Mouse (Mus musculus): ENCODE data around the gene Porcn. TPM values are rescaled to one million over a fixed set of nuclear protein-coding genes. Genes with fewer than 3 reads are reported as not detected.

Porcn gene
- total RNA-seq, 2 experiments from 2014 or later: 74.4 to 76.7 TPM

DNA sequence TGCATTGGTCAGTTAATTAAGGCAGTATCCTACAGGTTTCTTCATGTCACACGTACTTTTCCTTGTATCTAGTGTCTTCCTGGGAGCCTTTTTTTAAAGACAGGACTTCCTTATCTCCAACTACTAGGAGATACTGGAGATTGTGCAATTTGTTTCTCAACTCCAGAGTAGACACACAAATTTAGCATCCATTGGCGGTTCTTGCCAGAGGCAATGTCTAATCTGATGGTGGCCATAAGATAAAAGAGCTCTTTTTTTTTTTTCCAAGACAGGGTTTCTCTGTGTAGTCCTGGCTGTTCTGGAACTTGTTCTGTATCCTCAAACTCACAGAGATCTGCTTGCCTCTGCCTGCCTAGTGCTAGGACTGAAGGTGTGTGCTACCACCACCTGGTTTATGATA is 3.4 kb upstream of the Porcn start:
- intact Hi-C loops (cut with DNase I): no loop called here
- DNase-seq (ENCODE audit: low spot score in 2 of 2): no peak

DNA sequence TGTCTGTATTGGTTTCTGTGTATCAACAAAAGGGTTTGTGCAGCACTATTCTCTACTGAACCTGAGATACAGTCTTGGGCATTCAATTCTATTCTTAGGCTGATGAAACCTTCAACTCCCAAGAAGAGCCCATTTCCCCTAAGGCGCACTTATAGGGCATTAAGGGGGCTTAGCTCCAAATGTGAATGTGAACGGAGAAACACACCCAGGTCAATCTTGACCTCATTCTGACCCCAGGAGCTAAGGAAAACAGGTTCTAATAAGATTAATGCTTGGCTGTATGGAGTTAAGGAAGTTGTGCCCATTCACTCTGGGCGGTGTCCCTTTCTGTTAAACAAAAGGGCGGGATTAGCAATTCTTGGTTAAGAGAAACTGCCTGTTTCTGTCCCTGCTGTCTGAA is 899 bp upstream of the Porcn start:
- no peak for DNase-seq (ENCODE audit: low spot score in 2 of 2)
- intact Hi-C loops (cut with DNase I): loop anchor here (2.0 kb wide), 1 partner anchor 14 kb away; the partner anchor contains the start of gene Ebp

DNA sequence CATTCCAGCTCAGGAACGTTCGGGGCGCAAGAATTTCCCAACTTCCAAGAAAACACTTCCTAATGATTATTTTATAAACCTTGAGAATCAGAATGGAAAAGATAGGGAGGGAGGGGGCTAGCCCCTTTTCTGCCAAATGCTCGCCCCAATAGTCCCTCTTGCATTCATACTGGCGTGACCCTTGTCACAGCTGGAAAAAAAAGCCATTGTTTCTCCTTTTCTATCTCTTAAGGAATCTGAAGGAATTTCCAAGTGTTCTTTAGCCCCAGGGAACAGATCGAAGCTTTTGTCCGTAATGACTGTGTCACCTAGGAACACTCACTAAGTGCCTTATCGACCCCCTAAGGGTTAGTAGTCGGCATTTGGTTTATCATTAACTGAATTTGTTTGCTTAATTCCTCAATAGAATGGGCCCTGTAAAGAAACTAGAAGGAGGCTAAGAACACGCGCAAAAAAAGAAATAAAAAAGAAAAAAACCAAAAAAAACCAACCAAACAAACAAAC is 421 bp upstream of the Porcn start:
- no peak for DNase-seq (ENCODE audit: low spot score in 2 of 2)
- intact Hi-C loops (cut with DNase I): loop anchor here (2.0 kb wide), 1 partner anchor 14 kb away; the partner anchor contains the start of gene Ebp

DNA sequence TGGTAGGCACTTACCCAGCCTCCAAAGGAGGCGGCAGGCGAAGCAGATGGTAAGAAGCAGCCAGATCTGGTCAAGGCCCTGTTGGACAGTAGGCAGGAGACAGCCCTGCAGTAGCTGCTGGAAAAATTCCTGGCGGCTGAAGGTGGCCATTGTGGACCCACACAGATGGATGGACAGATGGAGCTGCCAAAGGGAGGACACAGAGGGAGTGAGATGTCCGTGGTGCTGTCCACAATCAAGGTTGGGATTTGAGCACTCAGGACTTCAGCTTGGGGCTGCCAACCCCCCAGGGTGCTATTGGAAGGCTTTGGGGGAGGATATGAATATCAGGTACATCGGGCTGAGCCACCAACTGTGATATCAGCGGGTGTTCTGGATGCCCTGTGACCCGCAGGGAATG is 774 bp downstream of the Porcn start:
- peak; percentile 23 to 24 for DNase-seq (ENCODE audit: low spot score in 2 of 2)
- intact Hi-C loops (cut with DNase I): no loop called here

DNA sequence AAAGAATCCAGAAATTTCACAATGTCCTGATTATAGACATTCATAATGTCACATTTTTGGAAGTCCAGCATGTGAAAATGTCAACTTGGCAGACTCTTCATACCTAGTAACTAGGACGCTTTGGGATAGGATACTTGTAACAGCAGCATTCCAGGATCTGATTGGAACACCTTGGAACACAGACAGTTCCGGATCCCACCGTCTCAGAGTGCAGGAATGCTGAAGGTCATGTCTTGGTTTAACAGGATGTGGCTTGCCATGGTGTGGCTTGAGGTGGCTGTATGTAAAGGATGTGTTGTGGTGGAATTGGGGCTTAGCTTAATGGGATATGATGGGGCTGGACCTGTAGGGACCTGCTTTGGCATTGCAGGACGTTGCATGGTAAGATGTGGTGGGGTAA is 1.2 kb downstream of the Porcn start:
- intact Hi-C loops (cut with DNase I): no loop called here

DNA sequence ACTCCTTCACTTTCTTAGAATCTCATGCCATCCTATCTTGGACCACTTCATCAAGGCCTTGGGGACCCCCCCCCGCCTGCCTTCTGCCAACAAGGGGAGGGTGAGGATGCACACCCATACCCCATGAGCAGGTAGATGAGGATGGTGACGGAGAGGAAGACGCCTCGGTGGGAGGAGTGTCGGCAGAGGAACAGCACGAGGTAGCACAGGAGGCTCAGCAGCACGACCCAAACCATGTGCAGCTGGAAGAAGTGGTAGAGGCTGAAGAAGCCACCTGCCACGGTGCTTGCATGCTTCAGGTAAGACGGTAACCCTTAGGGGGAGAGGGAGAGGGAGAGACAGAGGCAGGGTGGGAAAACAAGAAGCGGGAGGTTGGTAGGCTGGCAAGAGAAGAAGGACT is 2.2 kb downstream of the Porcn start:
- DNase-seq (ENCODE audit: low spot score in 2 of 2): no peak
- intact Hi-C loops (cut with DNase I): no loop called here

More for the DNA sequence above, 1.2 kb downstream of the Porcn start:
- DNase-seq (ENCODE audit: low spot score in 2 of 2): no peak

DNA sequence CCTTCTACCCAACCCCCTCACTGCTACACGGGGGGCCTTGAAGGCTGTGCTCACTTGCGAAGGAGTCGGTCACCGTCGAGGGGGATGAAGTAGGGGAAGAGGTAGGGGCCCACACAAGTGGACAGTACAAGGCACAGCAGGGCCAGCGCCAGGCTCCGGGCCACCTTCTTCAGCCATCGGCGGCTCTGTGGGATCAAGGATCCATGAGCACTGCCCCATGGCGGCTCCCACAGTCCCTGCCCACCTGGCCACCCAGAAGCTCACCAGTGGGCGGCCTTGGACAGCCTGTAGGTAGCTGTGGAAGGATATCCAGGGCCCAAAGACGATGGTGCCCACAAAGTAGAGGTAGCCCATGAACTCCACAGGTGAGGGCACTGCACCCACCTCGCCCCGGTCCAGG is 3.2 kb downstream of the Porcn start:
- no peak for DNase-seq (ENCODE audit: low spot score in 2 of 2)
- intact Hi-C loops (cut with DNase I): no loop called here

DNA sequence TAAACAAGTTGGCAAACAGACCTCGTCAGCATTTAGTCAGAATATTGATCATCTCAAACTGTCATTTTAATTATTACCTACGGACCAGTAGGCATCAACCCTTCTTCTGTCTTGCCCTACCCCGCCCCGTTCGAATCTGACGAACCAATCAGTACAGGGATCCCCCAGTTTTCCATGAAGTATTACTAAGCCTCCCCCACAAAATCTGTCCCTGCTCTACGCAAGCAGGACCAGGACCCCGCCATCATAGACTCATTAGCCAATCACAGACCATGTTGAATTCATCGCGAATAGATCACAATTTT is 13.0 kb downstream of the Porcn start, which contains the start of gene Ebp:
Gene Ebp (minus strand): TSS at position 94 of the 305 bp plus-strand sequence.
- DNase-seq (ENCODE audit: low spot score in 2 of 2): peak; percentile 32 to 36
- intact Hi-C loops (cut with DNase I): loop anchor here (2.0 kb wide), 1 partner anchor 13 kb away; the partner anchor contains the start of gene Porcn

DNA sequence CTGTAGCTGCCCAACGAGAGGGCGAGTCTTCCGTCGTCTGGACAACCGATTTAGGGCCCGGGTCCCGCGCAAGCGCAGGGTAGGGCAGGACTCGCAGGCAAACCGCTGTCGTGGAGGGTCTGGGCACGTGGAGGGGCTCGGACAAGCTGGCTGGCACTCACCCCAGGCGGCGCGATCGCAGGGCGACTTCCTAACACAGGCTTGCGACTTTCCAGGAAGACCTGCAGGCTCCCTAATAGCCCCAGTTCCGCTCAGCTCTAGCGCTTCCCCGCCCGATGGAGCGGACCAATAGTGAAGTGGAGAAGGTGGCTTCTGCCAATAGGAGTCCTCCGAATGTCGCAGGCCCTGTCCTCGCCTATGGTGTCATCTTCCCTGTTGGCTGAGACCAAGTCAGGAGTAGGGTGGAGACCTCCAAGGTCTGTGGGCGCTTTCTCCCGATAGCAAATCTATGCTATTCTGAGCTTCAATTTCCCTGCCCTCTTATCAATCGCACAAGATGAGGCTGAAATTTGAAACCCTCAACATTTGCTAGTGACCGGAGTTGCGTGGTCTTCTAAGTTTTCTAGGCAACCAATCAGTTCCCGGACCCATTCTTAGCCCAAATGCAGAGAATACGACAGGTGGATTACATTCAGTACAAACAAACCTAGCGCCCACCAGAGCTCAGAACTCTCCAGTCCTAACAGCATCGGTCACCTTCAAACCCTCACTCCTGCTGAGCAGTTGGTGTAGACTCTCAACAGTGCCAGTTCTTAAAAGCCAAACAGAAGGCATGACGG is 13.5 kb downstream of the Porcn start:
- intact Hi-C loops (cut with DNase I): loop anchor here (2.0 kb wide), 1 partner anchor 14 kb away; the partner anchor contains the start of gene Porcn
- DNase-seq (ENCODE audit: low spot score in 2 of 2): peak; percentile 73 to 78

DNA sequence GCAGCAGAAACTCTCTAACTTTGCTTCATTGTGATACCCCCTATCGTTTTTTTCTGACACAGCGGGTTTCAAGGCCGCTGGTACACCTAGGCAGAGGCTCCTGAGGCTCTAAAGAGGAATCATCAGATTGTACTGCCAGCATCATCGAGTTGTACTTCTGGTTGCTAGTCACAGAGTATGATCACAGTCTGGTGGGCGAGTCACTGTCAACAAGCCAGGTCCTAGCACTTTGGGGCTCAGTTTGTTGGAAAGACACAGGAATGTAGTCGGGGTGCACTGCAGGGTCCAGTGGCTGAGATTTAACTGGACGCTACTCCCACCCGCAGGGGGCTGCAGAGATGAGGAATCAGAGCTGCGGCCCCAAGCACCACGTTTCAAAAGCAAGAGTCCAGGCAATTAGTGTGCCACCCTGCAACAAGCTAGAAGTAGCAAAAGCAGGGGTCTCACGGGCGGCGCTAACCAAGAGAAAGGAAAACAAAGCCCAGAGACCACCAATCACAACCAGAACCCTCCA is 14.1 kb downstream of the Porcn start:
- DNase-seq (ENCODE audit: low spot score in 2 of 2): no peak
- intact Hi-C loops (cut with DNase I): loop anchor here (2.0 kb wide), 1 partner anchor 15 kb away; the partner anchor contains the start of gene Porcn

DNA sequence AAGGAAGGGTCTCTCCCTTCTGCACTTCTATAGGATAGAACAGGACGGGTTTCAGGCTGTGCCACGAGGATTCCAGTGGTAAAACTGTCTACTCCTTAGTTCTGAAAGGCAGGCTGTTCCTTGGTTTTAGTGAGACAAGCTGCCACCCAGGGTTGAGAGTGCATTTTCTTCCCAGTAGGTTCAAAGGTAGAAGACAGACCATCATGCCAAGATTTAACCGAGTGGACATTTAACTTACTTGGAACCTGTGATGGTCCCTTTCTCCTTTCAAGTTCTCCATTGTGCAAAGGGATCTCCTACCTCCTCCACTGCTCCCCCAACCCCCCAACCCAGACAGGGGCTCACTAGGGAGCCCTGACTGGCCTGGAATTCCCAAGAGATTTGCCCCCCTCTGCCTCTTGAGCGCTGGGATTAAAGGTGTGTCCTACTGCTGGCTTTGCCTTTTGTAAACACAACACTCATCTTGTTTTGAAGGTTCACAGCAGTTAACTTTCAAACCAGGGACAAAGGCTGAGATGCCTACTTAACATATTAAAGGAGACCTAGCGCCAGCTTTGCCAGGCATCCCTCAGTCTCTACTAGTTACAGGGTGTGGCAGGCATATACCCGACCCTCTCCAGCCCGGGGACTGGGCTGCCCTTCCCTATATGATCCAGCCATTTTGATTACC is 23.3 kb downstream of the Porcn start:
- intact Hi-C loops (cut with DNase I): no loop called here
- no peak for DNase-seq (ENCODE audit: low spot score in 2 of 2)

DNA sequence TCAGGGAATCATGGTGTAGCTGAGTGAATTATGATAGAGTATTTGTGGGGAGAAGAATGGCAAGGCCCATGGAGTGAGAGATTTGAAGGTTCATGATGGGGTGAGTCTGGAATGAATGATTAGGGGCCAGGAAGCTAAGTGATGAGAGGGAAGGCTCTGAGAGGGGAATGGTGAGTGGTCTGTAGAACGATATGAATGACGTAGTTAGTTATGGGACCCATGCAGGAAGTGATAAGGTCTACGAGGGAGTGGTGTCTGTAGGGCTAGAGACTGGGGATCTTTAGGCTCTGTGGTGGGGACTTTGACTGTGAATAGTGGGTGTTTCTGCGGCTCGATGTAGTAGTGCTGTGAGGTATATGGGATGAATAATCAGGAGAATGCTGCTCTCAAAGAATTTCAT is 26.7 kb downstream of the Porcn start:
- no peak for DNase-seq (ENCODE audit: low spot score in 2 of 2)
- intact Hi-C loops (cut with DNase I): no loop called here

DNA sequence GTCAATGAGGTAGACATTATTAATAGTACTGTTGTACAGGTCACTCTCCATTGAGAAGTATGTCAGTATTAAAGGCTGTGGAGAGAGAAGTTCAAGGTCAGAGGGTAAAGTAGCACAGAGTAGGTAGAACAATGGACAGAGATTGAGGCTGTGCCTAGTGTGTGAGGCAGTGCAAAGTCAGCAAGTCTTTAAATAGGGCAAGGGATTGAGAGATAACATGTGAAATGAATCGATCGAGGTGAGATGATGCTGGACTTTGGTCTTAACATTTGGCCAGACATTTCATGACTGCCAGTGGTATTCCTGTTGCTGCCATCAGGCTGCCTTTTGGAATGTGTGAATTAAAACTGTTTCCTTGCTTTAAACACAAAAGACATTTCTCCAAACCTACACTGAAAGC is 27.5 kb downstream of the Porcn start:
- intact Hi-C loops (cut with DNase I): no loop called here
- no peak for DNase-seq (ENCODE audit: low spot score in 2 of 2)

DNA sequence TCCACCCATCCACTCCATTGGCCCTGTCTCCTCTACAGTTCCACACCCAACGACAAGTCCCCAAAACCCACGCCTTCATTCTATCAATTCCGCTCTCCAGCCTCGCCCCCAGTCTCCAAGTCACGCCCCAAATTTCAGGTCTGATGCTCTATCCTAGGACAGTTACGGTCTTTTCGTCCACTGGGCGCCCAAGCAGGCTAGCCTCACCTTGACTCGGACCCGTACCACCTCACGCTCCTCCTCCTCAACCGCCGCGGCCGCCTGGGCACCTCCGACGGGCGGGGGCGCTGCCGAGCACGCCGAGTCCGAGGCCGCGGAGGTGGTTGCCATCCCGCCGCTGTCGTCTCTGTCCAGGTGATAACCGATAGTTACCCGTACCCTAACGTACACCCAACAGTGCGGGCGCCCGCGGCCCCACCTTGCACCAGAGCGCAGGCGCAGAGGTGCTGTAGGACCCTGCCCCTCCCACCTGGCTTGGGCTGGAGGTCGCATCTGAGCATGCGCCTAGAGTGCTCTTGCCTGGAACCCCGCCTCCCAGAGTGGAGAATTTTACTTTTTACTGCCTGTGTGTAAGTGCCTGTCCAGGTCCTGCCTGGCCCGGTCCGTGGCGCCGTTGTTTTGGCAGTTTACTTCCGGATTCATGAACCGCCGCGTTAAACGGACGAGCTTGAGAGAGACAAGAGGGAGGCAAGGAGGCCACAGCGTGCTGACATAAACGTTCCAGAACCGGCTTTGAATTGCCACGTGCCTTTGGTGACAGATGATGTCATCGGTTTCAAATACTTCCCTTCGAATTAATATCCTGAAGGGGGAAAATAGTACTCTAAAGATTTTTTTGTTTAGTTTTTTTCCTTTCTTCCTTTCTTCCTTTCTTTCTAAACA is 30.6 kb downstream of the Porcn start, which contains the start of gene Tbc1d25:
Gene Tbc1d25 (minus strand): TSS at position 678 of the 882 bp plus-strand sequence.
- intact Hi-C loops (cut with DNase I): no loop called here
- DNase-seq (ENCODE audit: low spot score in 2 of 2): peak; percentile 79 to 83

DNA sequence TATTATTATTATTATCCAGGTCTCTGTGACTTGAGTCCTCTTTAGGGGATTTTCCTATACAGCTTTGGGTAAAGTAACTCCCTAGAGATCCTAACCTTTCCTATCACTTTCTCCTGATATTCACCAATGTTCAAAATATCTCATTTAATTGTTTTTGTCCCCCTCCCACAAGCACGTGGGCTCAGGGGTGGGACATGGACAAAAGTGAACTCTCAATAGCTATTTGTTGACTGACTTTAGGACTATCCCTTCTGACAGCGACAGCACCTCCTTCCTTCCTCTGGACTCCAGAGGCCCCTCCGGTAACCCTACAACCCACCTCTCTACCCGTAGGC is 31.2 kb downstream of the Porcn start:
- no peak for DNase-seq (ENCODE audit: low spot score in 2 of 2)
- intact Hi-C loops (cut with DNase I): no loop called here

DNA sequence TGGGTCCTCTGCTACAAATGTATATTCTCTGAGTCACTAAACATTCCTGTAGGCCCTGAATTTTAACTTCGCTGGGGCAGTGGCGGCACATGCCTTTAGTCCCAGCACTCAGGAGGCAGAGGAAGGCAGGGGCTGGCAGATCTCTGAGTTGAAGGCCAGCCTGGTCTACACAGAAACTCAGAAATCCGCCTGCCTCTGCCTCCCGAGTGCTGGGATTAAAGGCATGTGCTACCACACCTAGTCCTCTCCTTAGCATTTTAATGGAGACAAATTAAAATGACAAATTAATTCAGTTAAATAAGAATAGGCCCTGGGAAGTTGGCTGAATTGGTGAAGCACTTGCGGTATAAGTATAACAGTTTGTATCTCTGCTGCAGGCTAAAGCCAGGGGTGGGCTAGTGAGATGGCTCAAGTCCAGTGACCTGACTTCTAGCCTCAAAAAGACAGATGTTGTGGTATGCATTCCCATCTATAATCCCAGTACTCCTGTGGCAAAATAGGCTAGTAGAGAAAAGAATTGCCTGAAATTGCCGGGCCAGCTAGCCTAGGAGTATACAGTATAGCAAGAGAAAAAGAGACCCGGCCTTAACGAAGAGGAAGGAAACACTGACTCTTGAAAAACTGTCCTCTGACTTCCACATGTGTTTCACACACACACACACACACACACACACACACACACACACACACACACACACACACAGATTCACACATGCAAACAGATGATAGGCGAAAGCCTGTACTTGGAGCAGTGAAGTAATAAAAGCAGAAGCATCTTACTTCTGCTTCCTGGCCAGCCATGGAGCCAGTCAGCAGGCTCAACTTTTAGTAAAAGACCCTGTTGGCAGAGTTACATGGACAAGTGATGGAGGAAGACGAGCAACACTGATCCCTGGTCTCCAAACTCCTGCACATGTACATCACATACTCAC is 38.3 kb downstream of the Porcn start:
- DNase-seq (ENCODE audit: low spot score in 2 of 2): no peak
- intact Hi-C loops (cut with DNase I): no loop called here

DNA sequence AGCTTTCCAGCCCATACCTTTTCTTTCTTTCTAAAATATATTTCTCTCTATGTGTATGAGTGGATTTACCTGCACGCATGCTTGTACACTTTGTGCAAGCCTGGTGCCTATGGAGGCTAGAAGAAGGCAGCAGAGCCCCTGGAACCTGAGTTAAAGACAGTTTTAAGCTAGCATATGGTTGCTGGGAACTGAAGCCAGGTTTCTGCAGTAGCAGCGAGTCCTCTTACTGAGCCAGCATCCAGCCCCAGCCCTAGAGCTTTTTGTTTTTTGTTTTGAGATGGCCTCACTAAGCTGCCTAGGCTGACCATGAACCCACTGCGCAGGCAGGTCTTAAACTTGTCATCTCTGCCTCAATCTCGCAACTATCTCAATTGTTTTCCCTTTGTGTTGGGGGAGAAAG is 41.9 kb downstream of the Porcn start:
- intact Hi-C loops (cut with DNase I): no loop called here
- DNase-seq (ENCODE audit: low spot score in 2 of 2): no peak

DNA sequence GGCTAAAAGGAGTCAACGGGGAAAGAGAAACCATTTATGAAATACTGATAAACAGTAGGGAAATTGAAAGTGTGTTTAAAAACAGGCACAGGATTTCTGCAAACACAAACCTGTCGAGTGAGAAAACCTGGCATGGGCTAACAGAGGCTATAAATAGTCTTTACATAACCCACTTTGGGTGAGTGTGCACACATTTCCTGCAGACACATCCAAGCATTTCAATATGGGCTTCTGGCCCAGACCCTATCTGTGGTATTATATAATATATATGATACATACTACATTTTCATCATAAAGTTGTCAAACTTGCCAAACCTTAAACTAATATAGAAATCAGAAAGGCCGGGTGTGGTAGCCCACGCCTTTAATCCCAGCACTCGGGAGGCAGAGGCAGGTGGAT is 43.2 kb downstream of the Porcn start:
- peak in 1 of 2 experiments; percentile 9 for DNase-seq (ENCODE audit: low spot score in 2 of 2)
- intact Hi-C loops (cut with DNase I): no loop called here

Data from left cerebral cortex, postnatal 36 days (tissue).